Mouse (Mus musculus) thymus, adult 2 months (tissue): Measurements from ENCODE around the gene Tmem30a. TPM values are rescaled to one million over a fixed set of nuclear protein-coding genes. Genes with fewer than 3 reads are reported as not detected.
A peak's percentile ranks its signal among the peaks of the same experiment; 100 is the strongest.

ENCODE experiments used
- DNase-seq: peaks from one replicate; pipeline ENCODE4 v3.0.0; 2021
- H3K27ac ChIP-seq: fragments of 200-500 bp; 2 replicates; pipeline ENCODE4 v1.5.1; 2012; ENCODE audit warnings: low read length, control low read depth; ENCODE audit not compliant: control insufficient read depth, insufficient read depth
- H3K27me3 ChIP-seq: fragments of 200-500 bp; 2 replicates; pipeline ENCODE4 v1.6.1; 2012; ENCODE audit warnings: mild to moderate bottlenecking, low read length, moderate library complexity, mixed read lengths; ENCODE audit not compliant: control insufficient read depth, insufficient read depth
- H3K36me3 ChIP-seq: fragments of 200-500 bp; 2 replicates; pipeline ENCODE4 v1.6.1; 2012; ENCODE audit warnings: mild to moderate bottlenecking, low read length, moderate library complexity; ENCODE audit not compliant: control insufficient read depth, insufficient read depth
- H3K4me1 ChIP-seq: fragments of 200-500 bp; replicated peaks from 2 replicates; pipeline ENCODE4 v1.6.1; 2012; ENCODE audit warnings: low read length; ENCODE audit not compliant: control insufficient read depth, insufficient read depth
- H3K4me3 ChIP-seq: fragments of 200-500 bp; 2 replicates; pipeline ENCODE4 v1.5.1; 2012; ENCODE audit warnings: mild to moderate bottlenecking, low read length, control low read depth, moderate library complexity; ENCODE audit not compliant: control insufficient read depth, insufficient read depth
- CTCF ChIP-seq: fragments of 200-500 bp; IDR thresholded peaks from 2 replicates; pipeline ENCODE4 v1.5.1; 2012; ENCODE audit warnings: mild to moderate bottlenecking, control low read depth, low read length, moderate library complexity, borderline replicate concordance; ENCODE audit not compliant: control insufficient read depth, poor library complexity, insufficient read depth; ENCODE audit errors: extremely low read depth
- POLR2A ChIP-seq: fragments of 200-500 bp; IDR thresholded peaks from 2 replicates; pipeline ENCODE4 v1.6.1; 2012; ENCODE audit warnings: mild to moderate bottlenecking, low read length, control low read depth, moderate library complexity; ENCODE audit not compliant: control insufficient read depth, poor library complexity, insufficient read depth; ENCODE audit errors: extremely low read depth
- WGBS: fragments of 180-500 bp; shearing (Covaris S2); methylation state at CpG from one replicate; pipeline ENCODE4 v1.1.7; 2018; 5-methylcytosine and 5-hydroxymethylcytosine counted together
- polyA plus RNA-seq: library from polyadenylated mRNA; depleted of rRNA; stranded (reverse); fragments of >200 nt; gene quantifications from 2 replicates; pipeline ENCODE4 v1.2.3, GENCODE M21; 2012

Gene Tmem30a
- polyA plus RNA-seq, 1 experiment: 50.5 TPM

DNA sequence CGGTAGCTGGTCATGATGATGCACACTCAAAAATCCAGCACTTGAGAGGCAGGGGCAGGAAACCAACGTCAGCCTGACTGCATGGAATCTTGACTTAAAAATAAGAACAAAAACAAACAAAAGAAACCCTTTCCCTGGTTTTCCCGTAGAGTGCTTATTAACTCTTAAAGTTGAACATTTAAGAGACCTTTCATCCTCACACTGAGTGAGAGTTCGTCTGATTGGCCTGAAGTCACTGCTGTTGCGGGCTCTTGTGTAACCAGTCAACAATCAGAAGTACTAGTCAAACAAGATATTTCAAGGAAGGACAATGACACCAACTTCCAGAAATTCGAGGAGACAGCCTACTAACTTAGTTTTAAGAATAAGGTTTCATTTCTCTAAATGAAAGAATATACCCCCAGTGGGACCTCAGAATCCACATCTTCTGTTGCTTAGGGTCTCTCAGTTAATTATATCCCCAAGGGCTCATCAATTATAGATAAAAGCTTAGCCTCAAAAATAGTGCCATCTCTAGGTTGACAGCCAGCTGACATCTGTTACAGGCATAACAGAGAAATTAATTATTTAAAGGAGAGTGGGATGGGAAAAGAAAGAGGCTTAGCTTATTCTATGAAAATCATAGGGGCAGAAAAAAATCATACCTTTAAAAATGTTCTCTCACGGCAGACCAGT, 3.3 kb upstream of the Tmem30a start:
- no peaks in the 10 kb centered on the region for H3K36me3 ChIP-seq
- H3K4me1 ChIP-seq: peaks cover 6% of the 10 kb centered on the region
- H3K27me3 ChIP-seq: no peaks in the 10 kb centered on the region
- no peak for TF ChIP-seq POLR2A
- no peak for TF ChIP-seq CTCF
- H3K27ac ChIP-seq: no peak overlapping the region
- no peak overlapping the region for H3K4me3 ChIP-seq
- DNase-seq: no peak
- WGBS: 92% methylated on average over 7 of the region's 7 CpGs

GRCm38 (mm10) chr9:79795076-79795475, 1.8 kb upstream of the Tmem30a start:
- H3K36me3 ChIP-seq: no peaks in the 10 kb centered on the region
- peak overlapping the region; percentile 55 for H3K27ac ChIP-seq
- TF ChIP-seq CTCF (no peak), POLR2A (no peak)
- peak; percentile 18 for DNase-seq
- H3K4me1 ChIP-seq: peaks cover 6% of the 10 kb centered on the region
- WGBS: 16% methylated on average over 1 of the region's 1 CpGs
- H3K27me3 ChIP-seq: no peaks in the 10 kb centered on the region
- H3K4me3 ChIP-seq: no peak overlapping the region

DNA sequence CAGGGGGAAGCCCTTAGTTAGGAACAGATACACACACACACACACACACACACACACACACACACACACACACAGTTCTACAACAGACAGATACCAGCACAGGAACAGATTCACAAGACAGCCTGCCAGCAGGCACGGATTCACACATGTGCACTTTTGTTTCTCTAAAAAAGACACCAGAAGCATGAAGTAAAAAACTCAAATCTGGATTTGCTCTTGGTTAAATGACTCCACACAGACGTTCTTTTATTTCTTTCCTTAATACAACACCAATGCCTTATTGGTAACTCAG, 7.6 kb downstream of the Tmem30a start:
- TF ChIP-seq CTCF: no peak
- TF ChIP-seq POLR2A: no peak
- no peak overlapping the region for H3K4me3 ChIP-seq
- WGBS: 85% methylated on average over 2 of the region's 2 CpGs
- H3K27ac ChIP-seq: no peak overlapping the region
- H3K4me1 ChIP-seq: 0 out of 2 replicates have a peak, but pooled peaks cover 3% of the 10 kb centered on the region
- no peaks in the 10 kb centered on the region for H3K27me3 ChIP-seq
- DNase-seq: no peak
- no peaks in the 10 kb centered on the region for H3K36me3 ChIP-seq

DNA sequence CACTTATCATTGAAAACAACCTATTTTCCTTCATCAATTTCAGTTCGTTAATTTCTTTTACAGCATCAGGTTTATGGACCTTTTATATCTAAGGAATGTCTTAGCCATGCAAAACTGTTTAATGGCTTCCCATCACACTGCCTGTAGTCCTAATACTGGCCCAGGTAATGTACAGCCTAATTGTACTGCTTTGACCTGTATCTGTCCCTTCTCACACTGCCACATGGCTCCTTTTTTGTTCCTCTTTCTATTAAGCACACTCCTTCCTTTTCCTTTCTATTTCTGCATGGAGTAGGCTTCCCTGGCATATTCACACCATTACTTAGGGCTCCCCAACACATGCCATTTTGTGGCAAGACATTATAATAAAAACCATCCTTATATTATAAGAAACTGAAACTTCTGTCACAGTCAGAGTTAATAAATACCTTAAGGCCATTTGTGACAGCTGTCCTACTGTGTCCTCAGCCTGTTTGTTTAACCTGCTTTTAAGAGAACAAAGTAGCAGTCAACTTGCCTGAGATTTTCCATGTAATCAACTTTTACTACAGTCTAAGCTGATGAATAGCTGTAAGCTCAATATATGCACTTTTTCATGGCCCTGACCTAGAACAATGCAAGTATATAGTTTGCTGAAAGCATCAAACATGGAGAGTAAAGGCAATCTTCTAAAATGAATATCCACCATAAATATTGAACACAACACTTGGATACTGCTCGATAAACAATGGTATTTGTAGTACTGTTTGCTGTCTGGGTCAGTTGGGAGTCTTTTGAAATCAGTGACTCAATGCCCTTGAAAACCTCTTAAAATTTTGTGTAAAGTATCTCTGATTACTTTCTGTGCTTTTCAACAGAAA, 8.1 kb downstream of the Tmem30a start:
- no peak overlapping the region for H3K27ac ChIP-seq
- H3K4me1 ChIP-seq: 0 out of 2 replicates have a peak, but pooled peaks cover 3% of the 10 kb centered on the region
- H3K36me3 ChIP-seq: no peaks in the 10 kb centered on the region
- no peak overlapping the region for H3K4me3 ChIP-seq
- DNase-seq: no peak
- 84% methylated on average over 2 of the region's 2 CpGs for WGBS
- TF ChIP-seq CTCF (no peak), POLR2A (no peak)
- no peaks in the 10 kb centered on the region for H3K27me3 ChIP-seq

DNA sequence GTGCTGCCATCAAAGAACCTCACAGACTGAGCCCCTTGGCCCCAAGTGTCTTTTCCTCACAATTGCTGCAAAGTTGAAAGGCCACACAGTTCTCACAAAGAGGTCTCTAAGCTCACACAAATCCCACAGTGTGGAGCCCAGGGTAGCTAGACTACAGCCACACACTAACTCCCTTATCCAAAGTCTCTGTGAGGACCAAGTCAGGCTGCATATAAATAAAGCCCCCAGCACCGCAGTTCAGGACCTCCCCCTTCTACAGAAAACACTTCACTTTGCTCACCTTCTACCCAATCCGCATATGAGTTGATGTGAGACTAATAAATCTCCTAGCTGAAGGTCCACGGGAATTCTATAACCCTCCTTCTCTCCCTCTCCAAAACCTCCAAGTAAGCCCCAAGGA, 8.9 kb downstream of the Tmem30a start:
- Histone ChIP-seq H3K27me3 (no peaks in the 10 kb centered on the region), H3K27ac (no peak overlapping the region), H3K36me3 (no peaks in the 10 kb centered on the region), H3K4me1 (0 out of 2 replicates have a peak, but pooled peaks cover 3% of the 10 kb centered on the region), H3K4me3 (no peak overlapping the region)
- WGBS: 81% methylated on average over 3 of the region's 3 CpGs
- DNase-seq: no peak
- no peak for TF ChIP-seq POLR2A
- no peak for TF ChIP-seq CTCF

- TF ChIP-seq CTCF (no peak), POLR2A (no peak)
- Histone ChIP-seq H3K36me3 (peaks cover 4% of the 10 kb centered on the region; the same call in 1 of the 2 replicates), H3K27me3 (no peaks in the 10 kb centered on the region), H3K4me3 (no peak overlapping the region), H3K27ac (no peak overlapping the region), H3K4me1 (no peaks in the 10 kb centered on the region)
- WGBS: 65% methylated on average over 2 of the region's 2 CpGs
- DNase-seq: no peak
Observed at GRCm38 (mm10) chr9:79779354-79779753, 14.0 kb downstream of the Tmem30a start.

- no peak for DNase-seq
- no peaks in the 10 kb centered on the region for H3K27me3 ChIP-seq
- peaks cover 4% of the 10 kb centered on the region; the same call in 1 of the 2 replicates for H3K36me3 ChIP-seq
- no peak overlapping the region for H3K27ac ChIP-seq
- TF ChIP-seq POLR2A (no peak), CTCF (no peak)
- no peaks in the 10 kb centered on the region for H3K4me1 ChIP-seq
- 92% methylated on average over 5 of the region's 5 CpGs for WGBS
- no peak overlapping the region for H3K4me3 ChIP-seq
Observed at GRCm38 (mm10) chr9:79766991-79767545, 26.2 kb downstream of the Tmem30a start.
